Mouse (Mus musculus): Measurements from ENCODE around the gene 1110059G10Rik. TPM values are rescaled to one million over a fixed set of nuclear protein-coding genes. Genes with fewer than 3 reads are reported as not detected.

1110059G10Rik gene
- 38.4 to 54.6 TPM (median 50.7 TPM) in 4 replicates for total RNA-seq (2023)

GRCm38 (mm10) chr9:122950643-122951475, at the start of gene 1110059G10Rik, which contains the start of gene Kif15:
TSS of gene 1110059G10Rik (minus strand) at chr9:122951000.
TSS of gene Kif15 (plus strand) at chr9:122951046.

GRCm38 (mm10) chr9:122922936-122923381, 27.8 kb downstream of the 1110059G10Rik start, which contains the start of gene Zfp105:
TSS of gene Zfp105 (plus strand) at chr9:122923072.

Other genes with a start within 250 kb of the 1110059G10Rik start
- not detected in 4 replicates for gene Topaz1, start 203.7 kb downstream of the 1110059G10Rik start, total RNA-seq (2023)
- 13.4 to 15.7 TPM (median 14.3 TPM) in 4 replicates for gene Tcaim, start 145.5 kb downstream of the 1110059G10Rik start, total RNA-seq (2023)
- not detected in 4 replicates for gene Gm35549, start 107.0 kb downstream of the 1110059G10Rik start, total RNA-seq (2023)
- gene Zfp445, start 85.0 kb downstream of the 1110059G10Rik start, total RNA-seq (2023) = 140 to 159 TPM (median 150 TPM) in 4 replicates
- gene Zkscan7, start 65.3 kb downstream of the 1110059G10Rik start, total RNA-seq (2023) = 2.8 to 4.1 TPM (median 3.4 TPM) in 4 replicates
- gene Zfp105, start 27.9 kb downstream of the 1110059G10Rik start, total RNA-seq (2023) = not detected in 4 replicates
- gene Kif15, start within 50 bp of the 1110059G10Rik start, total RNA-seq (2023) = 1.8 to 5.3 TPM (median 5.0 TPM) in 4 replicates
- 14.2 to 17.5 TPM (median 15.6 TPM) in 4 replicates for gene Tmem42, start 70.3 kb upstream of the 1110059G10Rik start, total RNA-seq (2023)
- 0.56 to 0.83 TPM (median 0.70 TPM) in 3 of 4 replicates, not detected in the other for gene Tgm4, start 83.7 kb upstream of the 1110059G10Rik start, total RNA-seq (2023)
- gene Zdhhc3, start 162.2 kb upstream of the 1110059G10Rik start, total RNA-seq (2023) = 41.4 to 47.2 TPM (median 43.8 TPM) in 4 replicates
- 35.4 to 41.0 TPM (median 36.9 TPM) in 4 replicates for gene Exosc7, start 162.2 kb upstream of the 1110059G10Rik start, total RNA-seq (2023)
- 0.81 TPM in 1 of 4 replicates, not detected in the others for gene Clec3b, start 199.9 kb upstream of the 1110059G10Rik start, total RNA-seq (2023)

Data from B cell, adult 62 days (primary cell).